Mouse (Mus musculus): ENCODE measurements around the gene Vmn1r37.
"Not testable (repeated sequence)": the region's sequence is repeated elsewhere in the genome, so short reads cannot be mapped to it uniquely, and the experiment has no call there.

Gene Vmn1r37

GRCm38 (mm10) chr6:66729082-66729481 lies at the start of gene Vmn1r37:
Vmn1r37 (plus strand) TSS chr6:66729382.
- DNase-seq (ENCODE audit: low read depth) = not testable (repeated sequence)

GRCm38 (mm10) chr6:66685806-66686205 lies 43.4 kb upstream of the Vmn1r37 start, which contains the start of gene Vmn1r35:
Vmn1r35 (minus strand) TSS chr6:66685906.
- DNase-seq (ENCODE audit: low read depth) = no peak

- DNase-seq (ENCODE audit: low read depth) = no peak
Measured at GRCm38 (mm10) chr6:66708901-66709300, 20.3 kb upstream of the Vmn1r37 start.

GRCm38 (mm10) chr6:66713854-66714253 lies 15.3 kb upstream of the Vmn1r37 start:
- DNase-seq (ENCODE audit: low read depth) = no peak

- DNase-seq (ENCODE audit: low read depth) = not testable (repeated sequence)
Measured at GRCm38 (mm10) chr6:66719068-66719467, 10.1 kb upstream of the Vmn1r37 start, which contains the start of gene Vmn1r36. Vmn1r36 (minus strand) TSS chr6:66719168.

GRCm38 (mm10) chr6:66782527-66782926 lies 53.3 kb downstream of the Vmn1r37 start, which contains the start of gene Vmn1r38:
Vmn1r38 (minus strand) TSS chr6:66782627.
- not testable (repeated sequence) for DNase-seq (ENCODE audit: low read depth)
